Mouse (Mus musculus) megakaryocyte, embryonic 14.5 days (primary cell): ENCODE measurements around the gene Aes.

Experiments used
- FLI1 ChIP-seq: IDR thresholded peaks from 2 replicates; pipeline ENCODE4 v1.6.1; 2012; ENCODE audit warnings: low read length, inconsistent platforms, mixed read lengths
- GATA1 ChIP-seq: IDR thresholded peaks from 3 replicates; pipeline ENCODE4 v1.6.1; 2012; ENCODE audit warnings: mixed read lengths, low read length, inconsistent platforms, borderline replicate concordance

DNA sequence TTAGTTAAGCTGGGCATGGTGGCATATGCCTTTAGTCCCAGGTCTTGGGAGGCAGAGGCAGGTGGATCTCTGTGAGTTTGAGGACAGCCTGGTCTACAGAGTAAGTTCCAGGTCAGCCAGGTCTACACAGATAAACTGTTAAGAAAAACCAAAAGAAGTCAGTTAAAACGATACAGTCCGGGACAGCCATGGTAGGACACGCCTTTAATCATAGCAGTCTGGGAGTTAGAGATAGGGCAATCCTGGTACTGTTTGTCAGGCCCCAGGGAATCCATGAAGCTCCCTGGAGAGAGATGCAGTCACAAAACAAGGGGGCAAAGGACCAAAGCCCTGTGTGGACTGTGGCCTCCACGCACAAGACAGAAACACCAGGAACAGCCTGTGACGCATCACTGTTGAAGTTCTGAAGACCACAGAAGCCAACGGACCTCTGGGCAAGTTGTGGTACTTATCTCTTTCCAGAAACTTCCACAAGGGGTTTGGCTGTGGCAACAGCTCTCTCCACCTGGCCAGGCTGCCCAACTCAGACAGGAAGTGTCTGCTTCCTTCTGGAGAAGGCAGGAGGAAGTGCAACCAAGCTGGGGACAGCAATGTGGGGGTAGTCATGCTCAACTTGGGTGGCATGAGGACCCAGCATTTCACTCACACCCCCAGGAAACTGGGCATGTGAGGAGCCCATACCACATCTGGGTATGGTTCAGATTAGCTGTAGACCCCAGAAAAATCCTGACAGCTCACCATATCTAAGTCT, 39.9 kb upstream of the Aes start:
- TF ChIP-seq FLI1 (peak; percentile 71; the same call in 1 of the 2 replicates), GATA1 (no peak; the same call in 2 of the 3 replicates)
